Mouse (Mus musculus) hindbrain, embryonic 16.5 days (tissue): ENCODE measurements around the gene Gm14569. TPM values are rescaled to one million over a fixed set of nuclear protein-coding genes. Genes with fewer than 3 reads are reported as not detected.

ENCODE experiments used
- ATAC-seq: fragments of 200-750 bp; cut with Nextera tagmentation; 2 replicates; pipeline ENCODE4 v1.8.0; 2017; ENCODE audit warnings: moderate TSS enrichment, moderate library complexity
- H3K27ac ChIP-seq: fragments of 300-500 bp; sonication (generic); 2 replicates; pipeline ENCODE4 v1.5.1; 2014; ENCODE audit warnings: low read depth, mild to moderate bottlenecking, control low read depth, low read length, moderate library complexity
- H3K27me3 ChIP-seq: fragments of 300-500 bp; sonication (generic); replicated peaks from 2 replicates; pipeline ENCODE4 v1.6.1; 2014; ENCODE audit warnings: low read length; ENCODE audit not compliant: control insufficient read depth, insufficient read depth
- H3K36me3 ChIP-seq: fragments of 300-500 bp; sonication (generic); 2 replicates; pipeline ENCODE4 v1.6.1; 2014; ENCODE audit warnings: mild to moderate bottlenecking, low read length, moderate library complexity, mixed read lengths; ENCODE audit not compliant: control insufficient read depth, insufficient read depth
- H3K4me1 ChIP-seq: fragments of 300-500 bp; sonication (generic); 2 replicates; pipeline ENCODE4 v1.6.1; 2014; ENCODE audit warnings: low read depth, low read length; ENCODE audit not compliant: control insufficient read depth, insufficient read depth
- H3K4me2 ChIP-seq: fragments of 300-500 bp; sonication (generic); 2 replicates; pipeline ENCODE4 v1.6.1; 2014; ENCODE audit warnings: mild to moderate bottlenecking, low read length, control low read depth, moderate library complexity
- H3K4me3 ChIP-seq: fragments of 300-500 bp; sonication (generic); 2 replicates; pipeline ENCODE4 v1.5.1; 2014; ENCODE audit warnings: mild to moderate bottlenecking, low read length, control low read depth, moderate library complexity
- H3K9ac ChIP-seq: fragments of 300-500 bp; sonication (generic); 2 replicates; pipeline ENCODE4 v1.6.1; 2014; ENCODE audit warnings: low read depth, mild to moderate bottlenecking, control low read depth, low read length, moderate library complexity
- H3K9me3 ChIP-seq: fragments of 300-500 bp; sonication (generic); 2 replicates; pipeline ENCODE4 v1.6.1; 2014; ENCODE audit warnings: mild to moderate bottlenecking, low read length, moderate library complexity; ENCODE audit not compliant: control insufficient read depth
- WGBS: fragments of 180-500 bp; shearing (Covaris S2); extraction: QIAGEN DNeasy Blood & Tissue Kit; methylation state at CpG from one replicate; pipeline ENCODE4 v1.1.7; 2014; 5-methylcytosine and 5-hydroxymethylcytosine counted together
- polyA plus RNA-seq: library from polyadenylated mRNA; unstranded; fragments of >200 nt; fragmentation: Nextera tagmentation; extraction: Ambion mirVana; gene quantifications from 2 replicates; pipeline ENCODE4 v1.2.1, GENCODE M21; 2015

The Gm14569 gene
- polyA plus RNA-seq, 1 experiment from 2014 or later, result 0.03 TPM

GRCm38 (mm10) chrX:36474873-36475272 is 16.8 kb downstream of the Gm14569 start:
- Histone ChIP-seq H3K4me1 (no peaks in the 10 kb centered on the region), H3K36me3 (no peaks in the 10 kb centered on the region)

DNA sequence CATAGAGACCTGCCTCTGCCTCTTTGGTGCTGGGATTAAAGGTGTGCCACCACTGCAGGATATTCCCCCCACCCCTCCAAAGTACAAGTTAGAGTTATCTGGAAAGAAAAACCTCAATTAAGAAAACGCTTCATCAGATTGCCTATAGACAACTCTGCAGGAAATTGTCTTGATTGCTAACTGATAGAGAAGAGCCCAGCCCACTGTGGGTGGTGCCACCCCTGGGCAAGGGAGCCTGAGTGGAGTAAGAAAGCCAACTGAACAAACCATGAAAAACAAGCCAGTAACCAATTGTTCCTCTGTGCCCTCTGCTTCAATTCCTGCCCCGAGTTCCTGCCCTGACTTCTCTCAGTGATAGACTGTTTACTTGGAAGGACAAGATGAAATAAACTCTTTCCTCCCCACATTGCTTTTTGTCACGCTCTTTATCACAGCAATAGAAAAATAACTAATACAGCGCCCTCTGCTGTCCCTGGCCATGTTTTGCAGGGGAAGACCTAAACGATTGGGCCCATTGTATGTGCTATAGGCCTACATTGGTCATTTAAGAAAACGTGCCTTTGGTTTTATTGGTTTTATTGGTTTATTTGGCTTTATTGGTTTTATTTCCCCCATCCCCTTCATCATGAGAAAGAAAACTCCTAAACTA is 17.4 kb downstream of the Gm14569 start:
- H3K27ac ChIP-seq, result no peak overlapping the region
- 63% methylated on average over 6 of the region's 6 CpGs for WGBS

More at GRCm38 (mm10) chrX:36474873-36475272, 16.8 kb downstream of the Gm14569 start:
- Histone ChIP-seq H3K4me2 (no peak overlapping the region), H3K9me3 (no peaks in the 10 kb centered on the region), H3K27me3 (no peaks in the 10 kb centered on the region), H3K9ac (no peak overlapping the region), H3K4me3 (no peak overlapping the region), H3K27ac (no peak overlapping the region)
- 77% methylated on average over 3 of the region's 3 CpGs for WGBS
- no peak for ATAC-seq

GRCm38 (mm10) chrX:36456031-36456430 is 35.6 kb downstream of the Gm14569 start:
- H3K9ac ChIP-seq, result no peak overlapping the region
- no peaks in the 10 kb centered on the region for H3K4me1 ChIP-seq
- no peak overlapping the region for H3K27ac ChIP-seq
- 47% methylated on average over 1 of the region's 1 CpGs for WGBS
- no peaks in the 10 kb centered on the region for H3K27me3 ChIP-seq
- no peak for ATAC-seq
- H3K36me3 ChIP-seq, result no peaks in the 10 kb centered on the region
- no peaks in the 10 kb centered on the region for H3K9me3 ChIP-seq
- no peak overlapping the region for H3K4me3 ChIP-seq
- no peak overlapping the region for H3K4me2 ChIP-seq

More for the DNA sequence above, 17.4 kb downstream of the Gm14569 start:
- no peak overlapping the region for H3K9ac ChIP-seq
- no peaks in the 10 kb centered on the region for H3K36me3 ChIP-seq
- no peaks in the 10 kb centered on the region for H3K27me3 ChIP-seq
- no peaks in the 10 kb centered on the region for H3K9me3 ChIP-seq
- no peak overlapping the region for H3K4me3 ChIP-seq
- no peak for ATAC-seq
- no peaks in the 10 kb centered on the region for H3K4me1 ChIP-seq
- H3K4me2 ChIP-seq, result no peak overlapping the region

GRCm38 (mm10) chrX:36437932-36438331 is 53.7 kb downstream of the Gm14569 start:
- WGBS, result 100% methylated on average over 1 of the region's 1 CpGs
- no peak overlapping the region for H3K27ac ChIP-seq
- H3K9ac ChIP-seq, result no peak overlapping the region
- H3K4me2 ChIP-seq, result no peak overlapping the region
- no peak for ATAC-seq
- H3K27me3 ChIP-seq, result no peaks in the 10 kb centered on the region
- H3K4me3 ChIP-seq, result no peak overlapping the region
- no peaks in the 10 kb centered on the region for H3K36me3 ChIP-seq
- no peaks in the 10 kb centered on the region for H3K9me3 ChIP-seq
- H3K4me1 ChIP-seq, result no peaks in the 10 kb centered on the region

- H3K9me3 ChIP-seq, result no peaks in the 10 kb centered on the region
- no peak overlapping the region for H3K27ac ChIP-seq
- no peak overlapping the region for H3K4me3 ChIP-seq
- H3K27me3 ChIP-seq, result no peaks in the 10 kb centered on the region
- no peak overlapping the region for H3K4me2 ChIP-seq
- WGBS, result 46% methylated on average over 6 of the region's 6 CpGs
- H3K36me3 ChIP-seq, result no peaks in the 10 kb centered on the region
- ATAC-seq, result no peak
- H3K4me1 ChIP-seq, result no peaks in the 10 kb centered on the region
- H3K9ac ChIP-seq, result no peak overlapping the region
Observed at GRCm38 (mm10) chrX:36434993-36435392, 56.6 kb downstream of the Gm14569 start.

DNA sequence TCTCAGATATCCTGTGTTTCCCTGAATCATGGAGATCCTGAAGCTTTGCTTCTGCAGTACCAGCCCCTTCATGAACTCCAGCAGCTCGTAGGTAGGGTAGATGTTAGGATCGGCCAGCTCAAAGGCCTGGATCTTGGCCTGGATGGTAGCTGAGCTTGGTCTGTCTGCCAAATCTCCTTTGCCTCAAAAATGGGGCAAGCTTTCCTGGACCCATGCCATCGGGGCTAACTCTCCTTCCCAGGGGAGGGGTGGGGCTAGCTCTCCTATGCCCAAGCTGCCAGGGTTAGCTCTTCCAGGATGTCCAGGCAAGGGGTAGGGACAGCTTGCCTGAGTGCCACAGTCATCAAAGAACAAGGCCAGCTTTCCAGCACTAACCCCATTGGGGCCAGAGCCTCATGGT is 72.5 kb downstream of the Gm14569 start:
- Histone ChIP-seq H3K9ac (no peak overlapping the region), H3K27me3 (no peaks in the 10 kb centered on the region), H3K27ac (no peak overlapping the region), H3K4me1 (no peaks in the 10 kb centered on the region), H3K9me3 (no peaks in the 10 kb centered on the region), H3K4me2 (no peak overlapping the region), H3K4me3 (no peak overlapping the region), H3K36me3 (no peaks in the 10 kb centered on the region)
- WGBS, result 90% methylated on average over 2 of the region's 3 CpGs
- ATAC-seq, result no peak

DNA sequence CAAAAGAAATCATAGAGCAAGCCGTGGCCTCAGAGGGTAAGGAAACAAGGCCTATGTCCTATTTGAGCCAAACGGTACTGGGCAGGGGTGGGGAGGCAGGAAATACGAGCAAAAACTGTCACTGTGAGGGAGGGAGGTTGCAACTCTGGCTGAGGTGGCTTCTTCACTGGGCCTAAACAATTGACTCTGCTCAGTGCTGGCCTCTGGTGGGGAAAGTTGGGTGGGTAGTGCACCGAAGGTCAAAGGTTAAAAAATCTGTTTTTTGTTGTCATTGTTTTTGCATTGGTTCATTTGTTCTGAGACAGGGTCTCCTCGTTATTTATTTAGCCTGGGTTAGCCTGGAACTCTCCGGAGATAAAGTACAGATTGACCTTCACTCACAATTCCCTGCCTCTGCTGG is 89.3 kb downstream of the Gm14569 start:
- H3K9me3 ChIP-seq, result no peaks in the 10 kb centered on the region
- H3K4me3 ChIP-seq, result no peak overlapping the region
- H3K27me3 ChIP-seq, result no peaks in the 10 kb centered on the region
- no peak overlapping the region for H3K9ac ChIP-seq
- no peak overlapping the region for H3K27ac ChIP-seq
- H3K4me1 ChIP-seq, result no peaks in the 10 kb centered on the region
- H3K4me2 ChIP-seq, result no peak overlapping the region
- no peak for ATAC-seq
- 65% methylated on average over 6 of the region's 6 CpGs for WGBS
- H3K36me3 ChIP-seq, result no peaks in the 10 kb centered on the region

- ATAC-seq, result no peak
Observed at GRCm38 (mm10) chrX:36400980-36401379, 90.7 kb downstream of the Gm14569 start, which contains the start of gene Gm6268. Gene Gm6268 (plus strand): TSS chrX:36401280.

GRCm38 (mm10) chrX:36393279-36393678 is 98.4 kb downstream of the Gm14569 start:
- Histone ChIP-seq H3K9ac (no peak overlapping the region), H3K4me2 (no peak overlapping the region), H3K27me3 (no peaks in the 10 kb centered on the region), H3K27ac (no peak overlapping the region), H3K4me1 (no peaks in the 10 kb centered on the region), H3K36me3 (no peaks in the 10 kb centered on the region), H3K4me3 (no peak overlapping the region), H3K9me3 (no peaks in the 10 kb centered on the region)
- peak; percentile 84 for ATAC-seq
- 51% methylated on average over 6 of the region's 6 CpGs for WGBS

More at GRCm38 (mm10) chrX:36400980-36401379, 90.7 kb downstream of the Gm14569 start, which contains the start of gene Gm6268:
- Histone ChIP-seq H3K36me3 (no peaks in the 10 kb centered on the region), H3K9me3 (no peaks in the 10 kb centered on the region), H3K4me1 (no peaks in the 10 kb centered on the region), H3K9ac (no peak within 1 kb of the TSS), H3K27ac (no peak within 1 kb of the TSS), H3K4me3 (no peak within 1 kb of the TSS), H3K27me3 (no peaks in the 10 kb centered on the region), H3K4me2 (no peak within 1 kb of the TSS)
- 92% methylated on average over 13 of the region's 13 CpGs for WGBS
